Mouse (Mus musculus) liver, adult 2 months (tissue): Measurements from ENCODE around the gene Mdm4.

ENCODE experiments used
- CTCF ChIP-seq: fragments of 200-500 bp; IDR thresholded peaks from 2 replicates; pipeline ENCODE4 v1.5.1; 2011; ENCODE audit warnings: low read depth, low read length, control low read depth
- POLR2A ChIP-seq: fragments of 200-500 bp; IDR thresholded peaks from 2 replicates; pipeline ENCODE4 v1.6.1; 2011; ENCODE audit warnings: low read length, control low read depth; ENCODE audit not compliant: insufficient read depth; ENCODE audit errors: extremely low read depth

DNA sequence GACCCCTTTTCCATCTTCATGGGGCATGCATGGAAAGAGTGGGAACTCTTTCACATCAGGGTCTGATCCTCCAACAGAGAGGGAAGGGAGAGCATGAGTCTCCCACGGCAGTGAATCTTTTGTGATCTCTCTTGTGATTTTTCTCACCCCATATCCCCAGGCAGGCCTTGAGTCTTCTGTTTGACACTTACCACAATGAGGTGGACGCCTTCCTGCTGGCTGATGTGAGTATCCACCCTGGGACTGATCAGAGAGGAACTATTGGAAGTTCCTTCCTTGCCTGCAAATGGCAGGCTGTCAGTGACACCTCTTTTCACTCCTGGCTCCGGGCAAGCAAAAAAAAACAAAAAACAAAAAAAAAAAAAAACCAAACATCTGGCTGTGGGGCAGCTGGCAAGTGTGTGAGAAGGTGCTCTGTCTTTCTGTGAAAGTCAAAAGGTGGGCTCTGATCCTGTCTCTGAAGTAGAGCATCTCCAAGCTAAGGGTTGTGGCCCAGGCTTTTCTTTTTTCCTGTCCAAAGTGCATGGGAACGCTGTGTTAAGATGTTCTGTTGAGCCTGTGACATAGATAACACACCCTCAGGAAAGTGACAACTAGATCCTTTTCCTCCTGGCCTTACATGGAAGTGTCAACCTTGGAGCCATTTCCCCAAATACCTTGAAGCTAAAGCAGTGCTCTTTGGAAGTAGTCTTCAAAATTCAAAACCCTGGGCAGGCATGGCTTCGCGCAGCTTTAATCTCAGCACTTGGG is 45.5 kb upstream of the Mdm4 start:
- TF ChIP-seq CTCF (no peak), POLR2A (no peak)
